Mouse (Mus musculus) gastrocnemius, postnatal 4 days (tissue): Measurements from ENCODE around the gene Enc1. TPM values are rescaled to one million over a fixed set of nuclear protein-coding genes. Genes with fewer than 3 reads are reported as not detected.

Source experiments
- DNase-seq, 2 experiments: peaks; one replicate each; pipeline ENCODE4 v3.0.0; 2021 to 2022; ENCODE audit warnings: low spot score in 2 of 2, mixed read lengths in 2 of 2
- total RNA-seq, 2 experiments: library from RNA; stranded (reverse); gene quantifications; 2 replicates each; pipeline ENCODE4 v1.2.3; 2021

Gene Enc1
- total RNA-seq, 2 experiments from 2014 or later, result 11.0 to 12.9 TPM

DNA sequence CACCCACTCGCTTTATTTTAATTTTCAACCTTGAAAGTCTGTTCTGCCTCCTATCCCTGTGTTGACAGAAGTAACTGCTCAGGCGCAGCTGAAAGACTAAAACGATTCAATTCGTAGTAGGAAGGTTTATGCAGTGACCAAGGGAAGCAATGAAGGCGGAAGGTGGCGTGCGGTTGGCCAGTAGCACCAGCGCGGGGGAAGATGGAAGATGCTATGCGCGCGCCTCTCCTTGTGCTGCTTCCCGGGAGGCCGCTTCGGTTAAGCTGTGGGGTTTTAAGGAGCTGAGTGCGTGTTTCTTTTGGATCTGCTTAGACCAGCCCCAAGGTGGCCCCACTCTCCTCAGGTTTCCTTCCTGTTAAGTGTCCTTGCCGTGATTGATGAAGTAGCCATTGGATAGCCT is 15.8 kb upstream of the Enc1 start:
- no peak for DNase-seq

DNA sequence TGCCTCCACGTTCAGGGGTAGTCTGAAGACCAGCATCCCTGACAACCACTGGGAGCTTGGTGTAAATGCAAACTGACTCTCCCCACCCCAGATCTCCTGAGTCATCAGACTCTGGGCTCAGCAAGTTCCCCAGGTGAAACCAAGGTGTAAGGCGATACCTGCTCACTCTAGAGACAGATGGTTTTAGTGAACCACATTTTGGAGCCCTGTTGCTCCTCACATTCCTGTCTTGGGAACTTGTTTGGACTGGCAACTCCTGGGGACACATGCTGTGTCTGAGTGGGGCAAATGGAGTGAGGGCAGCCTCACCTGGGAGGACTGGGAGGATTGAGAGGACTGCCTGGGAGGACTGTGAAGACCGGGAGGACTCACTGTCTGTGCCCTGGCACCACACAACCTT is 13.1 kb upstream of the Enc1 start:
- no peak for DNase-seq

DNA sequence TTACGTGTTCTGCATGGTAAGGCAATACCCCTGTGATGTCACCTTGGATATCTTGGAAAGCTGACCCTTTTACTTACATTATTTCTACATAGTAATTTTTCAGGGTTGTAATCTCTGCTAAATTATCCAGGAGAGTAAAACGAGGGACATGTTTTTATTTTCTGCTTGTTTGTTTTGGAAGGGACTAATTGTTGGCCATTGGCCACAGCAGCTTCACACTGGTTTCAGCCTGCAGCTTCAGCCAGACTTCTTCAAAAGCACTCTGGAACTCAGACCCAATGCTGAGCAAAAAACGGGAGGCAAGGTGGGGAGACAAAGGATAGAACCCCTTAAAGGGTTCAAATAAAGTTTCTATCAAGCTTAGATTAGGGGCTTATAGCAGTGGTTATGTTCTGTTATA is 10.8 kb upstream of the Enc1 start:
- no peak for DNase-seq

DNA sequence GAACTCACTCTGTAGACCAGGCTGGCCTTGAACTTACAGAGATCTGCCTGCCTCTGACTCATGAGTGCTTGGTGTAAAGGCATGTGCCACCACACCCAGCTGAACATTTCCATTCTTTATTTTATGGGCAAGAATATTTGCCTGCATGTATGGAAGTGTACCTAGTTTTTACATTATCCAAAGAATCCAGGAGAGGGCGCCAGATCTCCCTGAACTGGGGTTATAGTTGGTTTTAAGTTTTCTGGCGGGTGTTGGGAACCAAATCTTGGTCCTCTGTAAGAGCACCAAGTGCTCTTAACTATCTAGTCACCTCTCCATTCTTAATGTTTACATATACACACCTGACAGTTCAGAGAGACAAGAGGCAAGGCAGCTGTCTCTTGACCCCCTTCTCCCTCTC is 7.8 kb upstream of the Enc1 start:
- DNase-seq, result no peak

DNA sequence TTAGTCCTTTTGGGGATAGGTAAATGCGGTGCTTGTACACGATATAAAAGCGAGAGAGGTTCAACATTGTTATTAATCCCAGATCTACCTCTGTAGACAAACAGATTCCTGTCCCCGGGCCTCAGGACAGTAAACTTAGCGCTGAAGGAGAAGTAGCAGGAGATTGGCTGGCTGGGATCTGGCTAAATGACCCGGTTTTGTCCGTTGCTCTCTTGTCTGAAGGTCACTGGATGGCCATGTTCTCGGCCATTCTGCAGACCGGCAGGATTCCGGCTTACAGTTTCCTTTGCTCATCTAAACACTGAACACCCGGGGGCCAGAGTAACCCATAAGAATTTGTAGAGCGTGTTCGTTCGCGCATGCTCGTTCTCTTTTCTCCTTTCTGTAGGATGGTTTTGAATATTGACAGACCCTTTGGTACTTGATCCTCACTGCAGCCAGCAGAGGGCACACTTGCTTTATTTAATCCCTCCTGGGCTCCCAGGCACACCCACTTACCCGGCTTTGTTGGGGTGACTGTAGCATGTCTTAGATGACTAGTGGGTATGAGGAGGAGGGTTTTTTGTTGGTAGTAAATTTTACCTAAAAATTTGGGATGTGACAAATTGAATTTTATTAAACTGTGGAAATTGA is 6.0 kb upstream of the Enc1 start:
- peak; percentile 63 to 81 for DNase-seq

DNA sequence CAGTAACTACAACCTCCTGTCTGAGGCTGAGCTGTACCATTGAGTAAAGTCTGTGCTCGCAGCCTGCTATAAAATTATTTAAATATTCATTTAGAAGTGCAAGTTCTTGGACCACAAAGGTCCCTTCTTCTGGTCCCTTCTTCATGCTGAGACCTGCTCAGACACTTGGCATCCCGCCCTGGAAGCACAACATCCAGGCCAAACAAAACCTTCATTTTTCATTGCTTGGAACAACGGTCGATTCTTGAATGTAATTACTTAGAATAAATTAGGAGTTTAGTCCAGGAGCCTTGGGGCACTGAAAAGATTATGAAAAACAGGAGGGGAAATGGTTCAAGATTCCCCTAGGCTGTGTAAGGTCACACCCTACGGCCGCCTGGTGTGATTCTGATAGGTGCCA is 5.0 kb upstream of the Enc1 start:
- DNase-seq, result no peak

DNA sequence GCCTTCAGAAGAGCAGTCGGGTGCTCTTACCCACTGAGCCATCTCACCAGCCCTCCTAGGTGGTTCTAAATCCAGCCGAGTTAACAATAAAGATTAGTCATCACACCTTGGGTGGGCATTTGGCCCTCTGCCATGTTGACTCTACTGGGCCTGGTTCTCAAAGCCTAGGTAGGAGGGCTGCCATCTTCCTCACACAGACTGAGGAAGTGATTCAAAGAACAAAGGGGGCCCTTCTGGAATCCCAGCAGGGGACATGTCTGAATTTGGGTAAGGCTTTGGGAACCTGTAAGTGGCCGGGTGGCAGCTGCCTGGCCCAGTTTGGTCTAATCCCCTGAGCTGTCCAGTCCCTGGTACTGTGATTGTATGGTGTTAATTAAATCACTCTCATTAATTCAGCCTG is 3.2 kb upstream of the Enc1 start:
- no peak for DNase-seq

DNA sequence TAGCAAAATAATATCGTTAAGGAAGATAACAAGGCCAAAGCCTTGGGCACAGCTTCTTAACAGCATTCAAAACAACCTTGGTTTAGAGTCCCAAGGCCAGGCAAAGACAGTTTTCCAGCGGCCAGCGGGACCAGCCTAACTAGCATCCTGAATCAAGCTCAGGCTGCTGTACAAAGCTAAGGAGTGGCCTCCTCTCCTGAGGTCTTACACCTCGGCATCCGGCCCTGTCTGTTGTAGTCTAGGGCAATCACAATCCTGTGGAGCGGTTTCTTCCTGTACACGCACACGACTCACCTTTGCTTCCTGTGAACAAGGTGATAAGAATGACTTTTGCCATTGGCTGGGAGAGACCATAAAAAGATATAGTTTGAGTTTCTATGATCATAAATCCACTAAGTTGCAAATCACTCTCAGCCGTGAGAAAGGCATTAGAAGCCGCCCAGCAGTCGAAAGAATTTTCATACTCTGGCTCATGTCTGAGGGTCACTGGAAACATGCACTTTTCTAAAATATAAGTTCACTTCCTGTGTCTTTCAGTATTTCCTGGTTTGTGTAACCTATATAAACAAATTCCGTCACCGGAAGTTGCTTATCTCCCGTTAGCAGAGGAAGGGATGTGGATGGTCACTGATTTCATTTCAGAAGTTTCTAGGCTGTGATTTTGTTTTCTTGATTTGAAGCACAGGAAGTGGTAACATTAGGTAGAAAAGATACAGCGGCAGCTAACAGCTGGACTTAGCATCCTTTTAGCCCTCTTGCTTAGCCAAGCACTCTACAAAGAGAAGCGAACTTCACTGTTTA is 2.5 kb upstream of the Enc1 start:
- DNase-seq, result no peak

DNA sequence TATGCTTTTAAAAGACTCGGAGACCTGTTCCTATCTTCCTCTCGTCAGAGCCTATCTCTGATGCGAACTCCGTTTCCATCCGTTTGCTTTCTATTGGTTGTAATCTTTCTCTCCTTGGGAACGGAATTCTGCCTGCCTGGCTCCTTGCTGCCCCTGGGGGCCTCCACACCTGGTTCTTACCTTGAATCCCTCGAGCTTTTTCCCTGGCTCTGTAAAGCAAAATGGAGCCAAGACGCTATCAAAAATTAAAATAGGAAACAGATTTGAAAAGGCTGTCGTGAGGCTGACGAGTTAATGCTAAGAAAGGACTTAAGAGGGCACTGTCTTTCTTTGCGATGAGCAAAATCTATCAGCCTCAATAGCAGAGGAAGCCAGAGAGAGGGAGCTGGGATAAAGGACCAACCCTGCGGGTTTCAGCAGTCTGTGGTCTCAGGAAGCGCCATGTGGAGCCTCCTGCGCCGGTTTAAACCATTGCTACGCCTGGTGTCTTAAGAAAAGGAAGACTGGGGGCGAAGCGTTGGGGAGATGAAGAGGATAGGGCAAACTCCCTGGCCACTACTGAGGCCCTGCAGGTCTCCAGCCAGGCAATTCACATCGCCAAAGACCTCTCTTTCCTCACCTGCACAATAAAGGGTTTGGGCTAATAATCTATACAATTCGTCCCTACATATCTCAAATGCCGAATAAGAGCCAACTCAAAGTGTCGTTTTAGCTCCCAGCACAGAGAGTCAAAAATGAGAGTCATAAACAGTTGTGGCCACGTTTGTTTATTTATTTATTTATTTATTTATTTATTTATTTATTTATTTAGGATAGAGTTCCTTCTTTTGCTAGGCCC is 1.3 kb upstream of the Enc1 start:
- DNase-seq, result peak; percentile 33 to 52

DNA sequence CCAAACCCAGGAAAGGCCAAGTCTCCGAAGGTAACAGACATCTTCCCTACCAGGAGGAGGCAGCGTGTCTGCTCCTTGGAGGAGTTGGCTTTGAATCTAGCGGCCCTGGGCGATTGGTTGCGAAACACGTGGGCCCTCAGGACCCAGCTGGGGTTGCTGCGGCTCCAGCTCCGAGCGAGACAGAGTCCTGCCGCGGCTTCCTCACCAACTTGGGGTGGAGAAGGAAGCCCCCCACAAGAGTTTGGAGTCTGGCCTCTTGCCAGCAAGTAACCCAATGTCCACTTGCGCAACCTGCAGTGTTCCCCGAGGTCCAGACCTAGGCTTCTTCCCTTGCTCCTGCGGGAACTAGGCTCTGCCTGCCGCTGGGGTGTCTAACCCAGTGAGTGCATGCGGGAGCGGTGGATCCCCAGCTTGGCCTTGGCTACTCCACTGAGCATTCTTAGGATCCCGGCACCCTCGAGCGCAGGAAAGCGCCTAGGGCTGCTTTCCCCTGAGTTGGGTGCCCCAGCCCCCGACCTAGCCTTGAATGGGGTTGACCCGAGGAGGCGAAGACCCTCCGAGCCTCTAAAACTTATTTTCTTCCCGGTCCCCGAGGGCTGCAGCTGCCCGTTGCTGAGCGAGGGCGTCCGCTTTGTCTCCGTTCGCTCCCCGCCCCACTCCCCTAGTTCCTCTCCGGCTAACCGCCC is 483 bp upstream of the Enc1 start:
- DNase-seq, result peak; percentile 53 to 80

DNA sequence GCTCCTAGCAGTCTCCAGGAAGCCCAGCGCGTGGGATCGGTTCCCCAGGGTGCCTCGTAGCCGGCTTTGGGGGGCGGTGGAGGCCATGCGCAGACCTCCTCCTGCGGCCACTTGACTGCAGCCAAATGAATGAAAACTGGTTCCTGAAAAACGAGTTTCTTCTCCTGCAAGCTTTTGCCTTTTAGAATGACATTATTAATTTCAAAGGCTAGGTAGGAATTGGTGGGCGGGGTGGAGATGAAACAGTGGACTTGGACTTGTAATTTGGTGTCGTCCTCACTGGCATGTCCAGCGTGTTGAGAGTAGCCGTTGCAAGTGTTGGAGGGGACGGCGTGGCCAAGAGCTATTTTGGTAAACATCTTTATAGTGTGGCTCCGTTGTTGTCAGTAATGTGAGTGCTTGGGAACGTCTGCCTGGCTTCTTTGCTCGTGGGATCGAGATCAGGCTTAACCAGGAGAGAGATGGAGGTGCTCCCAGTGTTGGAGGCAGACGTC is 929 bp downstream of the Enc1 start:
- no peak for DNase-seq

DNA sequence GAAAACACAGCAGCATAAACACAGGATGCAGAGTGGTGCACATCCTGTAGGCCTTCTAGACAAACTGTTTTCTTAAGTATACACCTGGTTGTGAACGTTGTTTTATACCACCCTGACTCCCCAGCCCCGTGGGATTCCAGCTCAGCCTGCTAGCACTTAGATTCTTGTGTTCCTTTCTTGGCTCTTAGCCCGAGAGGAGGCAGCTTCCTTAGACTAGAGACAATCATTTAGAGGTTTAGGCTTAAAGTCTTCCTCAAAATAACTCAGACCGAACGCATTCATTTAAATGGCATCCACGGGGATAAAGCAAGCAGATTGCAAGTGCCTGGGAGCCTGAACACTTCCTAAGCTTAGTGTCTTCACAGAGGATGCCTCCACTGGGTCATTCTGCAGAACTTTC is 1.8 kb downstream of the Enc1 start:
- no peak for DNase-seq

DNA sequence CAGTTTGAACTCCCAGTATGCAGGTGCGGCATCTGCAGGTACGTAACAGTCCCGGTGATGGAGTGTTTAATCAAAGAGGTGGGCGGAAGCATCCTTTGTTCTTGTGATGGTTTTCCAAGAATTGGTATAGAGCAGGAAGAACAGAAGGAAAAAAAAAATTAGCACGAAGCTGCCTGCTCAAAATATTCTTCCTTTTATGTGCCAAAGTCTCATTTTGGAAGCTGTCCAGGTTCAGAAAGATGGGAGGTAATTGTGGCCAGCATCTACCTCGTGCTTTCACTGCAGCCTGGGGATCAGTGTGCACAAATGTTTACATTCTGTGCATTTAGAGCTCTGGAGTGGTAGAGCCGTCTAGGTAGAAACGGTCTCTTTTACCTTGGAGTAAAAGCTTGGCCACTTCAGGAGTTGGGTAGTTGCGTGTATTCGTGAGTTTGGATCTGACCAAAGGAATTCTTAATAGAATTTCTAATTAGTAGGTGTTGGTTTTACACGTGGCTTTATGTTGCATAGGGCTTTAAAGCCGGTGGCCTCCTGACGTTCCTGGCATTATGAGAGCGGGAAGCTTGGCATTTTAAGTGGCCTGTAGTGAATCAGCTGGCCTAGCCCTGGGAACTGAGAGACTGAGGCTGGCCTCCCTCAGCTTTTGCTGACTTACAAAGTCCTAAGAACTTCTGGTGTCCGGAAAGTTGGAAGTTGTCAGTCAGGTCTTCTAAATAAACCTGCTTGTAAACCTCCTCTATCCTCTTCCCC is 3.2 kb downstream of the Enc1 start:
- no peak for DNase-seq

DNA sequence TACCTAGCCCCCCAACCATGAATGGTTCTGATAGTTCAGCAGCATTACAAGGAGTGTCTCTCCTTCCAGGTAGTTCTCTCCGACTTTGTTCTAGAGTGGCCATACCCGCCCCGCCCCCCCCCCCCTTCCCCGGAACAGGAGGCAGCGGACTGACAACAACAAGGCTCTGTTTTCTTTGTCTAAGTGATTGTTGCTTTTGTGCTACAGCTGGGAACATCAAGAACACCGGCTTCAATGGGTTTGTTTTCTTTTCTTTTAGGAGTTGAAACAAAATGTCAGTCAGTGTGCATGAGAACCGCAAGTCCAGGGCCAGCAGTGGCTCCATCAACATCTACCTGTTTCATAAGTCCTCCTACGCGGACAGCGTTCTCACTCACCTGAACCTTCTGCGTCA is 3.8 kb downstream of the Enc1 start:
- no peak for DNase-seq

DNA sequence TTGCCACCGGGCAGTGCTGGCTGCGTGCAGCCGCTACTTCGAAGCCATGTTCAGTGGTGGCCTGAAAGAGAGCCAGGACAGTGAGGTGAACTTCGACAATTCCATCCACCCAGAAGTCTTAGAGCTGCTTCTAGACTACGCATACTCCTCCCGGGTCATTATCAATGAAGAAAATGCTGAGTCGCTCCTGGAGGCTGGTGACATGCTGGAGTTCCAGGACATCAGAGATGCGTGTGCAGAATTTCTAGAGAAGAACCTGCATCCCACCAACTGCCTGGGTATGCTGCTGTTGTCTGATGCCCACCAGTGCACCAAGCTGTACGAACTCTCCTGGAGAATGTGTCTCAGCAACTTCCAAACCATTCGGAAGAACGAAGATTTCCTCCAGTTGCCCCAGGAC is 4.3 kb downstream of the Enc1 start:
- no peak for DNase-seq

DNA sequence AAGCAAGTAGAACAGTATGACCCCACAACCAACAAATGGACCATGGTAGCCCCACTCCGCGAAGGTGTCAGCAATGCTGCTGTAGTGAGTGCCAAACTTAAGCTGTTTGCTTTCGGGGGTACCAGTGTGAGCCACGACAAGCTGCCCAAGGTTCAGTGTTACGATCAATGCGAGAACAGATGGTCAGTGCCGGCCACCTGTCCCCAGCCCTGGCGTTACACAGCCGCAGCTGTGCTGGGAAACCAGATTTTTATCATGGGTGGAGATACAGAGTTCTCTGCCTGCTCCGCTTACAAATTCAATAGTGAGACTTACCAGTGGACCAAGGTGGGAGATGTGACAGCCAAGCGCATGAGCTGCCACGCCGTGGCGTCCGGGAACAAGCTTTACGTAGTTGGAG is 5.3 kb downstream of the Enc1 start:
- DNase-seq, result no peak

DNA sequence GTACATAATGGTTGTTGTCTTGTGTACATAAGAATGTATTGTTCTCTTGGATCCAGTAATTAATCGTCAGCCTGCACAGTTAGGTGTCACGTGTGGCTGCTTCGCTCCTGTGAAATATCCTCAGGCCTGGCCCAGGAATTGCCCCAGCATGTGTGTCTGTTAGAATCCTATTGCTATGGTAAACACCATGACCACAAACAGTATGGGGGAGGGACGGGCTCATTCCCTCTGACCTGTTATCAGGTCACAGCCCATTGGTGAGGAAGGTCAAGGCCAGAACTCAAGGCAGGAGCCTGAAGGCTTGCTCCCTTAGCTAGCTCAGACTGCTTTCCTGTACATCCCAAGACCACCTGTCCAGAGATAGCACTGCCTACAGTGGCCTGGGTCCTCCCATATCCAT is 6.8 kb downstream of the Enc1 start:
- DNase-seq, result no peak

DNA sequence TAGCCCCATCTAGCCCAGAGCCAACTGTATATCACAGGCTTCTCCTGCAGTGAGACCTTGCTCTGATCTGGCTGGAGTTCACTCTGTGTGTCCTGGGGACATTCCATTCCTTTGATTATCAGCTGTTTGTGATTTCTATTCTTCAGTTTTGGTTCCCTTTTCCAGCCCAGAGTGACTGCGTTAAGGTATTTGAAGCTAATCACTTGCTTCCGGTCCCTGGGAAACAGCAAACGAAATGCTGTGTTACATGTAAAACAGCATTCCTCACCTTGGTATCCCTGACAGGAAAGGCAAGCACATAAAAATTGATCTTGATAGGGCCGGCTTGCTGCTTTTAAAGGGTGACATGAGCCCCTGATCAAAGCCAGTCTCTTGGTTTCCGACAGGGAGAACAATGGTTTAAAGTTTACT is 8.2 kb downstream of the Enc1 start:
- DNase-seq, result no peak

DNA sequence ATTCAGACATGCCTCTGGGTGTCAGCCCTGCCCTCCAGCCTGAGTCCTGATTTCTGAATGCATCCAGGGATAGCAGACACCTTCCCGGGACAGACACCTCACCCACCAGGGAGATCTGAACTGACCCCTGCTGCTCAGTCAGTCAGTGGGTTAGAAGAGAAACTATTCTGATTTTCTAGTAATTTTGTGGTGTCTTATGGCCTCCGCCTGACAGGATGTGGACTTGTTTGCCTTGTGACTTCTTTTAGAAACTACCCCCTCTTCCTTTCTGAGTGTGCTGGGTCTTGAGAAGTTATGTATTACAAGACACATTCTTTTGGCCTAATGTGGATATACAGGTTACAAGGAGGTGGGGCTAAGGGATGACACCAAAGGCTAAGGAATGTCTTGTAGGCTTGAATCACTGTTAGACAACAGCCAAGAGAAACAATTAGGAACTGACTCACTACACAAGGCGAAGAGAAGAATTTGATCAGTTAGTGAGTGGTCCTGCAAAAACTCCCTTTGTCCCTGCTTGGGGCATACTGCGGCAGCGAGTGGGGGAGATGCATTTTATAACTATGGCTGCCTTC is 8.7 kb downstream of the Enc1 start:
- DNase-seq, result no peak

DNA sequence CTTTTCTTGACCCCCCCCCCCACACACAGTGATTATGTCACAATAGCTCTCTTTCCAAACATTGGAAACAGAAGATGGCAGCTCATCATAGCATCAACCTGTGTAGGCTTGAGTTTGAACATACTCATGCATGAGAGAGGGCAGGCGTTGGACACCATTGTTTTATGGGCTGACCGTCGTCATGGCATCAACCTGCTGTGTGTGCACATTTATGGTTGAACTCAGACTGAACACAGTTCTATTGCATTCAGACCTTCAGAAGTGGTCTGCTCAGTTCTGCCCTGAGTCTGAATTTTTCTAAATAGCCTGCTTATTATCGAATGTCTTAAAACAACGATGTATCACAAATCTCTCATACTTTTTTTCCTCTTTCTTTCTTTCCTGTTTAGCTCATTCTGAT is 9.2 kb downstream of the Enc1 start:
- DNase-seq, result no peak
